21 mouse cellular contexts compared by ENCODE assay signal in genomic region chr1:160618201-160618600, GRCm38 (mm10).
DNase-seq lines count a peak whose midpoint lies in the region; ATAC-seq and TF ChIP-seq lines count a peak whose summit lies in the region.
"Had no signal": no experiment of that assay in that cellular context is flagged by ENCODE, and none has a peak within 500 bp of the region (broad histone marks: within the 10 kb centered on the region; RNA-seq: fewer than 3 reads in every experiment).

No protein-coding gene starts in this region.

- peak; percentile 66 for ATAC-seq in megakaryocyte progenitor cell, adult 5-6 weeks (replicated peaks; ENCODE audit: poor library complexity)
- no peak for ATAC-seq in intestine, embryonic 15.5 days
- ATAC-seq: CD4-positive, CD25-positive, alpha-beta regulatory T cell, adult 4 months; intestine, postnatal 0 days; liver, embryonic 12.5 days; midbrain, embryonic 13.5 days had no signal

- 55% methylated on average over 2 of the region's 2 CpGs for WGBS in intestine, embryonic 15.5 days

- H3ac ChIP-seq in C2C12 (ENCODE audit: control insufficient read depth, insufficient read length, low read depth) = no peak overlapping the region

- H3K4me1 ChIP-seq in intestine, embryonic 15.5 days (replicated peaks) = no peaks in the 10 kb centered on the region
- H3K4me1 ChIP-seq: heart, embryonic 13.5 days; hindbrain, embryonic 15.5 days; kidney, embryonic 15.5 days; liver, embryonic 12.5 days; midbrain, embryonic 13.5 days; neural tube, embryonic 13.5 days had no signal

- H3K9me3 ChIP-seq in intestine, embryonic 15.5 days = no peaks in the 10 kb centered on the region
- H3K9me3 ChIP-seq: heart, embryonic 13.5 days; hindbrain, embryonic 15.5 days; kidney, embryonic 15.5 days; liver, embryonic 12.5 days; neural tube, embryonic 13.5 days had no signal

- H3K79me3 ChIP-seq in C2C12 (ENCODE audit: low read depth) = no peaks in the 10 kb centered on the region

- H3K27me3 ChIP-seq in C2C12 (ENCODE audit: control insufficient read depth, insufficient read depth, insufficient read length) = no peaks in the 10 kb centered on the region
- no peaks in the 10 kb centered on the region for H3K27me3 ChIP-seq in intestine, embryonic 15.5 days (replicated peaks)
- H3K27me3 ChIP-seq: heart, embryonic 13.5 days; hindbrain, embryonic 15.5 days; kidney, embryonic 15.5 days; liver, embryonic 12.5 days; midbrain, embryonic 13.5 days; neural tube, embryonic 13.5 days had no signal

- no peaks in the 10 kb centered on the region for H3K36me3 ChIP-seq in C2C12 (ENCODE audit: control insufficient read depth, insufficient read depth)
- H3K36me3 ChIP-seq in intestine, embryonic 15.5 days = no peaks in the 10 kb centered on the region
- H3K36me3 ChIP-seq: heart, embryonic 13.5 days; hindbrain, embryonic 15.5 days; kidney, embryonic 15.5 days; midbrain, embryonic 13.5 days; neural tube, embryonic 13.5 days had no signal

- no peak overlapping the region for H3K27ac ChIP-seq in intestine, embryonic 15.5 days
- H3K27ac ChIP-seq: gastrocnemius, adult 2 months; heart, embryonic 13.5 days; hindbrain, embryonic 15.5 days; kidney, embryonic 15.5 days; liver, embryonic 12.5 days; midbrain, embryonic 13.5 days; neural tube, embryonic 13.5 days had no signal

- H3K9ac ChIP-seq in intestine, embryonic 15.5 days = no peak overlapping the region
- H3K9ac ChIP-seq: heart, embryonic 13.5 days; hindbrain, embryonic 15.5 days; kidney, embryonic 15.5 days; liver, embryonic 12.5 days; lung, embryonic 14.5 days; midbrain, embryonic 13.5 days; neural tube, embryonic 13.5 days had no signal

- peak; percentile 92 for DNase-seq in 3T3-L1 (ENCODE audit: low read depth, low spot score)
- peak; percentile 80 for DNase-seq in forelimb bud, embryonic 11.5 days (ENCODE audit: low read depth, low spot score)
- DNase-seq in left cerebral cortex, postnatal 36 days (ENCODE audit: low spot score in 2 of 2) = no peak
- no peak for DNase-seq in urinary bladder, postnatal 4 days (ENCODE audit: low spot score in 2 of 2)
- DNase-seq: adrenal gland, adult 2 months; cerebellum, adult 8-10 months; gastrocnemius, adult 2 months; lung, embryonic 14.5 days; lung, postnatal 4 days; thymus, adult 18-20 months had no signal

- H3K4me2 ChIP-seq in intestine, embryonic 15.5 days (replicated peaks) = no peak overlapping the region
- H3K4me2 ChIP-seq: heart, embryonic 13.5 days; hindbrain, embryonic 15.5 days; kidney, embryonic 15.5 days; liver, embryonic 12.5 days; lung, embryonic 14.5 days; midbrain, embryonic 13.5 days; neural tube, embryonic 13.5 days had no signal

- no peak overlapping the region for H3K4me3 ChIP-seq in C2C12 (ENCODE audit: insufficient read depth, poor library complexity, severe bottlenecking)
- no peak overlapping the region for H3K4me3 ChIP-seq in intestine, embryonic 15.5 days (replicated peaks)
- H3K4me3 ChIP-seq: gastrocnemius, adult 2 months; heart, embryonic 13.5 days; hindbrain, embryonic 15.5 days; kidney, embryonic 15.5 days; liver, embryonic 12.5 days; midbrain, embryonic 13.5 days; neural tube, embryonic 13.5 days had no signal

- no peak for TF ChIP-seq CTCF in C2C12 (IDR thresholded peaks at IDR 0.05; ENCODE audit: control insufficient read depth, insufficient read depth, insufficient read length)

- H3K79me2 ChIP-seq in C2C12 (ENCODE audit: control insufficient read depth, insufficient read depth) = no peaks in the 10 kb centered on the region

- intact Hi-C loops in left cerebral cortex, postnatal 36 days (cut with DNase I) = no loop called here

TF ChIP-seq in C2C12, 6 proteins besides CTCF, POLR2A, EP300 and RAD21:
- no peak for TF ChIP-seq MAX (IDR thresholded peaks at IDR 0.05)
- peak; percentile 51 for TF ChIP-seq CEBPB (IDR thresholded peaks at IDR 0.05; ENCODE audit: low read depth)
- no peak for TF ChIP-seq MYOG (IDR thresholded peaks at IDR 0.05; ENCODE audit: control insufficient read depth, extremely low read depth, insufficient read length)
- peak; percentile 90 for TF ChIP-seq USF1 (IDR thresholded peaks at IDR 0.05; ENCODE audit: low read depth)
- TF ChIP-seq FOSL1 (IDR thresholded peaks at IDR 0.05; ENCODE audit: insufficient read depth, low read length, poor library complexity, severe bottlenecking) = no peak

Comparison
In these comparisons a context has a peak if more than half of its experiments do, and no peak if none do; other contexts are left out.
1. DNase-seq: peak in 3T3-L1 (single experiment) and forelimb bud, embryonic 11.5 days (single experiment); none in left cerebral cortex, postnatal 36 days (0 of 2) and urinary bladder, postnatal 4 days (0 of 2).